Mouse (Mus musculus): ENCODE data around the gene Slc4a4. TPM values are rescaled to one million over a fixed set of nuclear protein-coding genes. Genes with fewer than 3 reads are reported as not detected.

Gene Slc4a4
- polyA plus RNA-seq, 1 experiment = 8.3 TPM

GRCm38 (mm10) chr5:89149436-89150040, 262.9 kb downstream of the Slc4a4 start:
- no peak overlapping the region for H3K9ac ChIP-seq (ENCODE audit: low read depth, poor library complexity, severe bottlenecking)
- H3K27ac ChIP-seq (ENCODE audit: insufficient read depth, low read length) = no peak overlapping the region
- no peaks in the 10 kb centered on the region for H3K36me3 ChIP-seq (ENCODE audit: control insufficient read depth, insufficient read depth, low read length, poor library complexity, severe bottlenecking)
- H3K9me3 ChIP-seq (replicated peaks; ENCODE audit: control insufficient read depth, insufficient read depth, low read length, poor library complexity, severe bottlenecking) = no peaks in the 10 kb centered on the region
- TF ChIP-seq EP300 (IDR thresholded peaks at IDR 0.05; ENCODE audit: insufficient read depth, low read depth, low read length) (no peak), CTCF (IDR thresholded peaks at IDR 0.05; ENCODE audit: low read depth, low read length) (no peak), POLR2A (IDR thresholded peaks at IDR 0.05; ENCODE audit: insufficient read depth, low read length) (no peak)
- H3K27me3 ChIP-seq (ENCODE audit: control insufficient read depth, insufficient read depth, low read length, poor library complexity, severe bottlenecking) = no peaks in the 10 kb centered on the region
- H3K4me1 ChIP-seq (ENCODE audit: control insufficient read depth, insufficient read depth, low read length) = no peaks in the 10 kb centered on the region
- no peak overlapping the region for H3K4me3 ChIP-seq (ENCODE audit: low read depth, low read length)

DNA sequence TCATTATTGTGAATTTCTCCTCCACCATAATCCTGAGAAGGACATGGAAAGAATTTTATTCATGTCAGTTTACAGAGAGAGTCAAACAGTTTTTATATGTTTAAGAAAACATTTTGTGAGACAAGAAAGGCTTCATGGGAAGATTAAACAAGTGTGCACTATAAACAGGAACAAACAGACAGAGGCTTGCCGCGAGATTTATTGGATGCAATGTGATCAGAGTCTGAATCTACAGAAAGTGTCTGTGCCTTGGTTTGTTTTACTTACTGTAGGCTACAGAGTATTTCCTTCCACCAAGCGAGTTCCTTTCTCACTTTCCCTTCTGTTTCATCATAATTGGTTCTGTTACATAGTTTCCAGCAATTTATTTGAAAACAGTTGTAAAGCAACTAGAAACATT, 264.5 kb downstream of the Slc4a4 start:
- H3K27me3 ChIP-seq (ENCODE audit: control insufficient read depth, insufficient read depth, low read length, poor library complexity, severe bottlenecking) = no peaks in the 10 kb centered on the region
- no peak overlapping the region for H3K4me3 ChIP-seq (ENCODE audit: low read depth, low read length)
- H3K9ac ChIP-seq (ENCODE audit: low read depth, poor library complexity, severe bottlenecking) = no peak overlapping the region
- H3K27ac ChIP-seq (ENCODE audit: insufficient read depth, low read length) = no peak overlapping the region
- TF ChIP-seq POLR2A (IDR thresholded peaks at IDR 0.05; ENCODE audit: insufficient read depth, low read length) (no peak), CTCF (IDR thresholded peaks at IDR 0.05; ENCODE audit: low read depth, low read length) (no peak), EP300 (IDR thresholded peaks at IDR 0.05; ENCODE audit: insufficient read depth, low read depth, low read length) (no peak)
- H3K9me3 ChIP-seq (replicated peaks; ENCODE audit: control insufficient read depth, insufficient read depth, low read length, poor library complexity, severe bottlenecking) = no peaks in the 10 kb centered on the region
- H3K4me1 ChIP-seq (ENCODE audit: control insufficient read depth, insufficient read depth, low read length) = no peaks in the 10 kb centered on the region
- no peaks in the 10 kb centered on the region for H3K36me3 ChIP-seq (ENCODE audit: control insufficient read depth, insufficient read depth, low read length, poor library complexity, severe bottlenecking)

DNA sequence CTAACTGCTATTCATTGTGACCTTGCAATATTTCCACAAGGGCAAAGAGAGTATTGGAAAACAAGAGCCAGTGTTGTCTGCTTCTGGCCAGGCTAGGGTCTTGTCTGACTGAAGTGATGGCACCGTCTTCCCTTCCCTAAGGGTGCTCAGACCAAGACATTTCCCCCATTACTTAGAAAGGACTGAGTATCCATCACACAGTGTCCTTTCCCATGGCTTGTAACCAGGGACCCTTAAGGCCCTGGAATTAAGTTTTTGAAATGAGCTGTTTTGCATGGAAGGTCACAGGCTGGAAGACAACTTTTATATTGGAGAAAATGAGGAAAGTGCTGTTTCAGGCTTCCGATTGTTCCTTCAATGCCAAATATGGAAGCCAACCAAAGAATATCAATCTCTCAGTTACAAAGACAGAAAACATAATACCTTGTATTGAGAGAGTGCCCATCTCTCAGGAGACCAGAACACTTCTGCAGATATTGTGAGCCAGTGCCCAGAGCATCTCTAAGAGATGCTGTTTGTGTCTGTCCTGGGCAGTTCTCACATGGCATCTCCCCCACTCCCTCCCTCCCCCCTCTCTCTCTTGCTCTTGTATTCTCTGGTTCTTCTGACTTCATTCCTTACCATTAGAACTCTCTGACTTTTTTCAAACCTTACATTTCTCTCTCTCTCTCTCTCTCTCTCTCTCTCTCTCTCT, 284.6 kb downstream of the Slc4a4 start:
- Histone ChIP-seq H3K4me3 (ENCODE audit: low read depth, low read length) (no peak overlapping the region), H3K27ac (ENCODE audit: insufficient read depth, low read length) (no peak overlapping the region), H3K9me3 (replicated peaks; ENCODE audit: control insufficient read depth, insufficient read depth, low read length, poor library complexity, severe bottlenecking) (no peaks in the 10 kb centered on the region), H3K36me3 (ENCODE audit: control insufficient read depth, insufficient read depth, low read length, poor library complexity, severe bottlenecking) (no peaks in the 10 kb centered on the region), H3K4me1 (ENCODE audit: control insufficient read depth, insufficient read depth, low read length) (no peaks in the 10 kb centered on the region), H3K9ac (ENCODE audit: low read depth, poor library complexity, severe bottlenecking) (no peak overlapping the region), H3K27me3 (ENCODE audit: control insufficient read depth, insufficient read depth, low read length, poor library complexity, severe bottlenecking) (no peaks in the 10 kb centered on the region)
- TF ChIP-seq CTCF (IDR thresholded peaks at IDR 0.05; ENCODE audit: low read depth, low read length) = no peak
- no peak for TF ChIP-seq POLR2A (IDR thresholded peaks at IDR 0.05; ENCODE audit: insufficient read depth, low read length)
- TF ChIP-seq EP300 (IDR thresholded peaks at IDR 0.05; ENCODE audit: insufficient read depth, low read depth, low read length) = no peak

- Histone ChIP-seq H3K9me3 (replicated peaks; ENCODE audit: control insufficient read depth, insufficient read depth, low read length, poor library complexity, severe bottlenecking) (no peaks in the 10 kb centered on the region), H3K36me3 (ENCODE audit: control insufficient read depth, insufficient read depth, low read length, poor library complexity, severe bottlenecking) (no peaks in the 10 kb centered on the region), H3K9ac (ENCODE audit: low read depth, poor library complexity, severe bottlenecking) (no peak overlapping the region), H3K27me3 (ENCODE audit: control insufficient read depth, insufficient read depth, low read length, poor library complexity, severe bottlenecking) (no peaks in the 10 kb centered on the region), H3K4me1 (ENCODE audit: control insufficient read depth, insufficient read depth, low read length) (no peaks in the 10 kb centered on the region), H3K27ac (ENCODE audit: insufficient read depth, low read length) (no peak overlapping the region), H3K4me3 (ENCODE audit: low read depth, low read length) (no peak overlapping the region)
- TF ChIP-seq CTCF (IDR thresholded peaks at IDR 0.05; ENCODE audit: low read depth, low read length) (no peak), EP300 (IDR thresholded peaks at IDR 0.05; ENCODE audit: insufficient read depth, low read depth, low read length) (no peak), POLR2A (IDR thresholded peaks at IDR 0.05; ENCODE audit: insufficient read depth, low read length) (no peak)
These were observed 303.4 kb downstream of the Slc4a4 start for GRCm38 (mm10) chr5:89190063-89190462.

DNA sequence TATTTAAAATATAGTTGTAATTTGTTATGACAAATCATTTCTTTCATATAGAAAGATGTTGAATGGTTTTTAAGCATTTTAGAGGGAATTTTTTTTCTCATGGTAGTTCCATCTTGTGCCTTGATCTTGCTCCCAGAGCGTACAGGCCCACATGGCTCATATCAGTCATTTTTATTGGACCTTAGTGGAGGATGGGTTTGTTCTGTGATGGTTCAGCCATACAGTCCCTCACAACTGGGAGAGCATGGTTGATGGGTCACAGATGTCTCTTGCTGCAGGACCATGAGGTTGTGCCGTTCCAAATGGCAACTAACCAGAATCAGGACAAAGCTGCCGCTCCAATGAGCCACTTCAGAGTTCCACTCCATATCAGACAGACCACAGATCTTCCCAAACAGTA, 308.0 kb downstream of the Slc4a4 start:
- Histone ChIP-seq H3K4me3 (ENCODE audit: low read depth, low read length) (no peak overlapping the region), H3K9ac (ENCODE audit: low read depth, poor library complexity, severe bottlenecking) (no peak overlapping the region), H3K4me1 (ENCODE audit: control insufficient read depth, insufficient read depth, low read length) (no peaks in the 10 kb centered on the region), H3K9me3 (replicated peaks; ENCODE audit: control insufficient read depth, insufficient read depth, low read length, poor library complexity, severe bottlenecking) (no peaks in the 10 kb centered on the region), H3K27me3 (ENCODE audit: control insufficient read depth, insufficient read depth, low read length, poor library complexity, severe bottlenecking) (no peaks in the 10 kb centered on the region), H3K36me3 (ENCODE audit: control insufficient read depth, insufficient read depth, low read length, poor library complexity, severe bottlenecking) (no peaks in the 10 kb centered on the region), H3K27ac (ENCODE audit: insufficient read depth, low read length) (no peak overlapping the region)
- TF ChIP-seq EP300 (IDR thresholded peaks at IDR 0.05; ENCODE audit: insufficient read depth, low read depth, low read length) (no peak), CTCF (IDR thresholded peaks at IDR 0.05; ENCODE audit: low read depth, low read length) (no peak), POLR2A (IDR thresholded peaks at IDR 0.05; ENCODE audit: insufficient read depth, low read length) (no peak)

DNA sequence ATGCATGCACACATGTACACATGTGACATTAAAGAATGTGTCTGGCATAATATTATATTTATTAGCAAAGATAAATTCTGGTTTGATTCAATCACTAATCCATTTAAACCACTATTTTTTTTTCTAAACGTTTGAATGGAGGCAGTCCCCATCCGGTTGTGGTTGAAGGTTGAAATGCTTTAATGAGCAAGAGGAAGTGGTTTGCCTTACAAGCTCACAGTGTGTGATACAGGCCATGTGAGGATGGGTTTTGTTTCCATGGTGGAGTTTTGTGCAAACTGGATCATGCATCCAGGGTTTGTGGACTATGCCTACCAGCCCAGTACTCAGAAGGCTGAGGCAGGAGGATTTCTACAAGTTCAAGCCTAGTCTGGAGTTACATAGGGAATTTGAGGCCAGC, 311.9 kb downstream of the Slc4a4 start:
- Histone ChIP-seq H3K27me3 (ENCODE audit: control insufficient read depth, insufficient read depth, low read length, poor library complexity, severe bottlenecking) (no peaks in the 10 kb centered on the region), H3K4me3 (ENCODE audit: low read depth, low read length) (no peak overlapping the region), H3K27ac (ENCODE audit: insufficient read depth, low read length) (no peak overlapping the region), H3K4me1 (ENCODE audit: control insufficient read depth, insufficient read depth, low read length) (peaks cover 6% of the 10 kb centered on the region), H3K9me3 (replicated peaks; ENCODE audit: control insufficient read depth, insufficient read depth, low read length, poor library complexity, severe bottlenecking) (no peaks in the 10 kb centered on the region), H3K9ac (ENCODE audit: low read depth, poor library complexity, severe bottlenecking) (no peak overlapping the region), H3K36me3 (ENCODE audit: control insufficient read depth, insufficient read depth, low read length, poor library complexity, severe bottlenecking) (no peaks in the 10 kb centered on the region)
- TF ChIP-seq EP300 (IDR thresholded peaks at IDR 0.05; ENCODE audit: insufficient read depth, low read depth, low read length) (no peak), CTCF (IDR thresholded peaks at IDR 0.05; ENCODE audit: low read depth, low read length) (no peak), POLR2A (IDR thresholded peaks at IDR 0.05; ENCODE audit: insufficient read depth, low read length) (no peak)
